Mouse (Mus musculus): Measurements from ENCODE around the gene Atf1.

DNA sequence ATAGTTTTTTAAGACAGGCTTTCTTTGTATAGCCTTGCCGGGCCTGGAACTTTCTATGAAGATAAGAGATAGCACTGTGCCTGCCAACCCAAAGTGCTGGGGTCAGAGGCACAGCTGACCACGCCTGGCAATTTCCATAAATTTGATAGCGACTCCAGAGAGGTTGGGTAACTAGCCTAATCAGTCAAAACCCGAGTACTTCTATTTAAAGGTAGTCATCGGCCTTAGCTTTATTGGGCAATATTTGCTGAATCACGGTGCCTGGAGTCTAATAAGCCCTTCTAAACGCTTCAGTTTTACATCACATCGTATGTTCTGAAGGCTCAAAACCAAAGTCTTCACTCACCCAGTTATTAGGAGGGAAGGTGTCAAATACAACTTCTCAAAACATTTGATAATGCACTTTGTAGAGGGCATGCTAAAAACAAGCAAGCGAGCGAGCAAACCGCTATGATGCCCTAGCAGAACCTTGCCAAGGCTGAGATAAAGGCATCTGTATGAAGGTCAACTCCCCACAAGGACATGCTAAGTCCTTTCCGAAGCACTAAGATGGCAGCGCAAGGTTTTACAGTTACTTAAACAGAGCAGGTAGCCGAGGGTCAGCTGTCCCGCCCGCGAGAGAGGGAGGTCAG, 472 bp upstream of the Atf1 start:
- TF ChIP-seq CTCF (IDR thresholded peaks at IDR 0.05; ENCODE audit: insufficient read depth, low read depth, low read length) (no peak), POLR2A (IDR thresholded peaks at IDR 0.05; ENCODE audit: insufficient read depth, low read depth, low read length) (no peak)

All from olfactory bulb, adult 2 months (tissue).